ENCODE assay signal across 18 mouse cellular contexts in the genomic region with DNA sequence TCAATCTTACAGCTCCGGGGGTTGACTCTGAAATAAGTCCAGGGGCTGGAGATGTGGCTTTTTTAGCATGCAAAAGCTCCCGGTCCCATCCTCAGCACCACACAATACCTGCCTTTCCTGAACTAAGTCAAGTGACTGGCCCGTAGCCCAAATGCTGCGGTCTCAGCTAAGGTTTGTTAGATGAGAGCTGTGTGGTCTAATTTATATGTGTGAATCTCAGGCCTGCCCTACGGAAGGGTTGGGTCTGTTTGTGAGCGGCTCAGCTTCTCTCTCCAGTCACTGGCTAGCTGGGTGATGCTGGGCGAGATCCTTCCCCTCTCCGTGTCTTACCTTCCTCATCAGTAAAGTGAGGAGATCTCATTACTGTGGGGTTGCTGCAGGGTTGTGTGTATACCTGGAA. TPM values are rescaled to one million over a fixed set of nuclear protein-coding genes. Genes with fewer than 3 reads are reported as not detected.
A peak's percentile ranks its signal among the peaks of the same experiment; 100 is the strongest.
DNase-seq lines count a peak whose midpoint lies in the region; ATAC-seq lines count a peak whose summit lies in the region.
"Had no signal": no experiment of that assay in that cellular context is flagged by ENCODE, and none has a peak within 500 bp of the region (broad histone marks: within the 10 kb centered on the region; RNA-seq: fewer than 3 reads in every experiment).

No protein-coding gene starts in this region.

- intact Hi-C loops in heart, postnatal 36 days (cut with DNase I), result no loop called here

- no peak for ATAC-seq in CD4-positive, CD25-positive, alpha-beta regulatory T cell, adult 4 months
- no peak for ATAC-seq in monocyte, adult 5-6 weeks (replicated peaks; ENCODE audit: insufficient number of reproducible peaks, low FRiP score, low TSS enrichment, poor library complexity, severe bottlenecking)
- ATAC-seq: activated CD4-positive, CD25-positive, alpha-beta regulatory T cell, adult 4 months; forebrain, embryonic 13.5 days; forebrain, embryonic 15.5 days; forebrain, postnatal 0 days; Patski had no signal

- peak; percentile 44 for DNase-seq in CD4-positive, CD25-positive, alpha-beta regulatory T cell, adult 2 months (ENCODE audit: low read depth, low spot score)
- DNase-seq in cerebellum, adult 9-11 months, result peak; percentile 24
- DNase-seq in cerebellum, adult 11-12 months, result no peak
- DNase-seq in heart, postnatal 4 days, result peak; percentile 2
- DNase-seq in heart, postnatal 36 days, result no peak
- peak; percentile 73 for DNase-seq in induced T-regulatory cell, adult 2 months (ENCODE audit: low read depth)
- DNase-seq: adrenal gland, adult 8-10 months; adrenal gland, postnatal 14 days; adrenal gland, postnatal 36 days; B cell, adult 2 months; cerebellum, adult 2 months; forebrain, postnatal 0 days had no signal

RNA-seq across cellular contexts. Expression of a gene that starts 32.2 kb away (rescaled TPM):
- polyA plus RNA-seq in CD4-positive, CD25-positive, alpha-beta regulatory T cell, adult 4 months (2017; shearing (Covaris generic)), result 10 to 100 TPM; 33.2 to 35.8 TPM
- 1 to 10 TPM in 1 of 2 experiments, under 1 TPM in 1; 0.76 to 1.3 TPM for total RNA-seq in heart, postnatal 4 days (2021)
- total RNA-seq in heart, postnatal 36 days (2021), result 1 to 10 TPM; 3.1 to 4.1 TPM
- 19.8 to 70.3 TPM (median 26.1 TPM) in 3 replicates for total RNA-seq in monocyte, adult 5-6 weeks (2017)

RNA-seq across cellular contexts. Expression of a gene that starts 33.8 kb away (rescaled TPM):
- 100 to 1,000 TPM; 104 to 110 TPM for polyA plus RNA-seq in CD4-positive, CD25-positive, alpha-beta regulatory T cell, adult 4 months (2017; shearing (Covaris generic))
- under 1 TPM; 0.25 to 0.48 TPM for total RNA-seq in heart, postnatal 4 days (2021)
- under 1 TPM; 0.28 to 0.46 TPM for total RNA-seq in heart, postnatal 36 days (2021)
- total RNA-seq in monocyte, adult 5-6 weeks (2017), result 25.5 to 68.9 TPM (median 29.6 TPM) in 3 replicates

Comparison
In these comparisons a context has a peak if more than half of its experiments do, and no peak if none do; other contexts are left out.
1. DNase-seq: peak in CD4-positive, CD25-positive, alpha-beta regulatory T cell, adult 2 months (single experiment), cerebellum, adult 9-11 months (single experiment), heart, postnatal 4 days (single experiment) and induced T-regulatory cell, adult 2 months (single experiment); none in cerebellum, adult 11-12 months (single experiment) and heart, postnatal 36 days (0 of 2).
2. RNA of a gene that starts 33.8 kb away (total RNA-seq): 25.5 to 68.9 TPM in monocyte, adult 5-6 weeks; 0.25 to 0.48 TPM in heart, postnatal 4 days and 0.28 to 0.46 TPM in heart, postnatal 36 days; every median in the first group is over 10 times any median in the second.